Mouse (Mus musculus): ENCODE measurements around the gene Rere.
"Not testable (repeated sequence)": the region's sequence is repeated elsewhere in the genome, so short reads cannot be mapped to it uniquely, and the experiment has no call there.

The Rere gene

GRCm38 (mm10) chr4:150460451-150460850 lies 179.0 kb downstream of the Rere start:
- DNase-seq (ENCODE audit: low read depth, low spot score) = no peak

DNA sequence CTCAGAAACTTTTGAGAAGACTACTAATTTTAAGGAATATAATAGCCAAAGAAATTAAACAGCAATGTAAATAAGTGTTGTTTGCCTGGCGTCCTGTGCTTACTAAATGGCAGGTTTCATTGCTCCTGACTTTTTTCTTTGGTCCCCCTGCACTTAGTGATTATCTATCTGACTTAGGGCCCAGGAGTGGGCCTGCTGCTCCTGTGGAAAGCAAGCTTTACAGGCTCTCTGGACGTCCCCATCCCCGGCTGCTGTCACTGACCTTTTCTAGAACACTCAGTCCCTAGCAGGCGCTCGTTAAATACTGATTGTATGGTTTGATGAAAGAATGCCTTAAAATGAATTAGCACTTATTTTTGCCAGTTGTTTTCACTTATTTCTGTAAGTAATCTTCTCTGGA lies 179.6 kb downstream of the Rere start:
- no peak for DNase-seq (ENCODE audit: low read depth, low spot score)

- DNase-seq (ENCODE audit: low read depth, low spot score) = no peak
Observed at GRCm38 (mm10) chr4:150461427-150462189, 180.2 kb downstream of the Rere start.

GRCm38 (mm10) chr4:150462367-150462766 lies 180.9 kb downstream of the Rere start:
- DNase-seq (ENCODE audit: low read depth, low spot score) = no peak

DNA sequence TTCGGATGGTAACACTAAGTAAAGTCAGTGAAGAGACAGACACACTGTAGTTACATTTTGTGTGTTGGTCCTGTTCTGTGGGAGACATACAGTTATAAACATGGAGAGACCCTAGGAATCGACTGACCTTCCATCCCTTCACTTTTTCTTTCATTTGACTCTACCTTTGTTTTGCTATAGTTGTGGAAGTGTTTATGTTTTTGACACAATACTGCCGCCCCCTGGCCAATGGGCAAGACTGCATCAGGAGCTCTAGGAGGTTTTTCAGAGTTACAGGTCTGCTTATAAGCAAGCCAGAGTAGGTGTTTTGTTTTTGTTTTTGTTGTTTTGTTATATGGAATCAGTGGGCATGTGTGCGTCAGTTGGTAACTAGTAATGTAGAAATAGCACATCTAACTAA lies 184.3 kb downstream of the Rere start:
- DNase-seq (ENCODE audit: low read depth, low spot score) = peak; percentile 74

GRCm38 (mm10) chr4:150469274-150469673 lies 187.8 kb downstream of the Rere start:
- no peak for DNase-seq (ENCODE audit: low read depth, low spot score)

- no peak for DNase-seq (ENCODE audit: low read depth, low spot score)
Observed at GRCm38 (mm10) chr4:150470674-150471328, 189.4 kb downstream of the Rere start.

DNA sequence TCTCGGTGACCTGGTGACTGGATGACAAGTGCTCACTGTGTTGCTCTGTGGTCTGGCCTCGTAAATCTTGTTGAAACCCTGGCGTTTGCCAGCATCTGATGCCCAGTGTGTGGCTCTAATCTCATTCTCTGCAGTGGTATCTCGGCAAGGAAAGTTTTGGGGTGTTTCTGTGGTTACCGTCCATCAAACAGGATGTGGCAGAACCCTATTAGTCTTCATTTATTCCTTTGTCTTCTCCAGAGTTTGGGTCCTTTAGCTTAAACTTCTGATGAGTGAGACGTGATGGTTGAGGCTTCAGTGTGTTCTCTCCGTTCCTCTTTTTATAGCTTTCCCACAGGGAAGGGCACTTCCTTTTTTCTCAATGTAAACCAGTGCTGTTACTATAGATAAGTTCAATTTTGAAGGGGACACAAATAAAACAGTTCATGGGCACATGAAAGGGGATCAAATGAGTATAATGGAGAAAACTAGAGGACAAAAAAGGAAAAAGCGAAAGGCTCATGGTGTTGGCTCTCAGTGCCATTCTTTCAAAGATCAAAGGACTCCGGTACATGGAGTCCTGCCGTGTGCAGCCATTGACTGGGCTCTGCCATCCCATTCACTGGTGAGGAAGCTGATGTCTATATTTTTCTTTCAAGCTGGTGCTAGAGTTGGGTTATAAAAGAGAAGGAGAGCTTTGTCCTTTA lies 191.4 kb downstream of the Rere start:
- DNase-seq (ENCODE audit: low read depth, low spot score) = no peak

DNA sequence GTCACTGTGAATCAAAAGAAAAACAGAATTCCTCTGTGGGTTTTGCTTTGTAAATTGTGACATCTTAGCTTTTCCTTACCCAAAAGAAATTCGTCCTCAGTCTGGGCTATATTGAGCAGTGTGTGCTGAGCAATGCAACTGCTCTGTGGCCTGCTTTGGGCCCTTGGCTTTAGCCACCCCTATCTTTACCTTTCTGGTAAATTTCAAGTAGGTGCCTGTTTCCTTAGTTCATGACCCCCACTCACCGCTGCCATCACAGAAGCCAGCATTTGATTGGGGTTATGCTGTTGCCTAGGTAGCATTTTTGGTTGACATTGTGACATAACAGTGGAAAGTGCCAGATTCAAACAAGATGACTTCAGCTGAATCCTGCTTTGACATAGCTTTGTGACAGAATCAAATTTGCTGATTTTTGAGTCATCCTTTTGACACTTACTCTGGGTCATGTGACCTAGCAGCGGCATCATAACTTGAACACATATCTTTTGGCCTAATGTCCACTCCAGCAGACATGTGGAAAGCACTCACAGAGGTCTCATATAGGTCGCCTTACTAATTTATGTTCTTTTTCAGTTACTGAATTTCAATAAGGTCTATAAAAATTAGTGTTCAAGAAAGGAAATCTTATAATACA lies 192.1 kb downstream of the Rere start:
- no peak for DNase-seq (ENCODE audit: low read depth, low spot score)

GRCm38 (mm10) chr4:150474086-150474485 lies 192.6 kb downstream of the Rere start:
- no peak for DNase-seq (ENCODE audit: low read depth, low spot score)

GRCm38 (mm10) chr4:150476258-150476657 lies 194.8 kb downstream of the Rere start:
- peak; percentile 44 for DNase-seq (ENCODE audit: low read depth, low spot score)

GRCm38 (mm10) chr4:150478006-150478405 lies 196.6 kb downstream of the Rere start:
- no peak for DNase-seq (ENCODE audit: low read depth, low spot score)

DNA sequence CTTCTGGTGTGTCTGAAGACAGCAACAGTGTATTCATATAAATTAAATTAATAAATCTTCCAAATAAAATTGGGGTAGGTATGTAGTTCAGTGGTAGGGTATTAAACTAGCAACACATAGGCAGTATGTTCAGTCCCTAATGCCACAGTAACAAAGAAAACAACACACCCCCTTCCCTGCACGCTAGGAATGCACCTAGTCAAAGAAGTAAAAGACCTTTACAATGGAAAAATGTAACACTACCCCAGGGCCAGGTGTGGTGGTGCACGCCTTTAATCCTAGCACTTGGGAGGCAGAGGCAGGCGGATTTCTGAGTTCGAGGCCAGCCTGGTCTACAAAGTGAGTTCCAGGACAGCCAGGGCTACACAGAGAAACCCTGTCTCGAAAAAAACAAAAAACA lies 201.6 kb downstream of the Rere start:
- DNase-seq (ENCODE audit: low read depth, low spot score) = not testable (repeated sequence)

- DNase-seq (ENCODE audit: low read depth, low spot score) = peak; percentile 85
Observed at GRCm38 (mm10) chr4:150486097-150486496, 204.7 kb downstream of the Rere start.

DNA sequence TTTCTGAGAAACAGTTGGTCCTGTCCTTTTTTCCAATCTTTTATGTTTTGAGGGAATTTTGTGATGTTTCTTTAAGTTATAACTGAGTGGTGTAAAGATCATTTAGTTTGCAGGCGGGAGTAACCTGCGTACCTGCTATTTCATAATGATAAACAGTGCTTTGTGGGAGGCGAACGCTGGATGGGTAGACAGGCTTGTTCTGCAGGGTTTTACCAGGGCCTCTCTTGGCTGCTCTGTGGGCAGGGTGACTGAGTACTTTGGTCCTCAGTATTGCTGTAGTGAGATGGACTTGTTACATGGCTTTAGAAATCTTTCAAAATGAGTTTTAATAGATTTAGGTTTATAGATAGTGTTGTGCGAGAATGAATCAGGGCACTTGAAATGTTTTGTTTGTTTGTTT lies 205.7 kb downstream of the Rere start:
- no peak for DNase-seq (ENCODE audit: low read depth, low spot score)

DNA sequence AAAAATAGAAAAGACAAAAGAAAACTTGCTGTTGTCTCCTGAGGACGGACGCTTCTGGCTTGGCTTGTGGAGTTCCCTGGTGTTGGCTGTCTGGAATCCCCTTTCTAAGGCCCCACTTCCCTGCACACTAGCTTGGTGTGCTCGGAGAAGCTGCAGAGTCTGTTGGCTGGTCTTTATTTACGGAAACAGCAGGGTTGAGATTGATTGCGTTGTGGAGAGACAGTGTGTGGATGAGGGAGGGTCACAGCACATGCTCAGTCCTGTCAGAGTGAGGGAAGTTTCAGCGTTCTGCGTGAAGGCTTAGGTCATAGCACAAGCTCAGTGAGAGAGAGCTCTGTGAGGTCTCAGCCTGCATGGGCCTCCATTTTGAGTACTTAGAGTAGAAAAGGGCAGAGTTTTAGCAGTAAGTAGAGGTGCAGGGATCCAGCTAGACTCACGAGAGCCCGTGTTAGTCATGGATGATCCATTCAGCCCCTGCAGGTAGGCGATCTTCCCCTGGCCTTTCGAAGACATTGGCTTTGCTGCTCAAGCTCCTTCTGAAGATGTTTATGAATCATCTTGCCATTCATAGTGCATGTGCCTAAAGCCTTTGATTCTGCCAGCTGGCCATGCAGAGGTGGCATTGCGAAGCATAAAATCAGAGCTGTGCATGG lies 206.8 kb downstream of the Rere start:
- no peak for DNase-seq (ENCODE audit: low read depth, low spot score)

DNA sequence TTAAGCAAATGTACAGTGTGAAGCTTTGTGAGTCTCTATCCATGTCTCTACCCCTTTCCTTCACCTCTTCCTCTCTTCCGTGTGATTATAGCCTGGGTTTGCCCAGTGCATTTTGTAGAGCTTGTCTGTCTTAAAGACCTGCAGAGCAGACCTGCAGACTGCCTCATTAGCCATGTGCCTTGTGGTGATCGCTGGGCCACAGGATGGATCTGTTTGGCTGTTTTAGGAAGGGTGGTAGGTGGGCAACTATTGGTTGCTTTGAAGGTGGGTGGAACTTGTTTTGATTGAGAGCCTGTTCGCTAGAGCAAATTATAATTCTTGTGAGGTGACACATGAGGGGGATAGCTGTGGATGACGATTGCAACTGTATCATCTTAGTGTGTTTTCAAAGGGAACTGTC lies 207.3 kb downstream of the Rere start:
- DNase-seq (ENCODE audit: low read depth, low spot score) = no peak

- DNase-seq (ENCODE audit: low read depth, low spot score) = no peak
Observed at GRCm38 (mm10) chr4:150490050-150490449, 208.6 kb downstream of the Rere start.

DNA sequence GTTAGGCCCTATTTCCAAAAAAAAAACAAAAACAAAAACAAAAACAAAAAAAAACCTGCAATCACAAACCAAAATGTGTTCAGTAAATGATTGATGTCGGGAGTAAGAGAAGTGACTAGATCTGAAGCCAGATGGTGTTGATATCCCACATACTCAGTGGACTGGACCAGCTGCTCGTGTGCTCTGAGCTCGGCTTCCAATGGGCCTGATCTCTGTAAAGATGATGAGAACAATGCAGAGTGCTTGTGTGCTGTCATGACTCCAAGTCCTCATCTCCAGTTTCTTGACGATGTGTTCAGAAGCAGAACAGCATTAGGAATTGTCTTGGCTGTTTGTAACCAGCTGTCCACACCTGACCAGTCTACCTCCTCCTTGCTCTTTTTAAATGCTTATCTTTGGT lies 210.3 kb downstream of the Rere start:
- no peak for DNase-seq (ENCODE audit: low read depth, low spot score)

- DNase-seq (ENCODE audit: low read depth, low spot score) = no peak
Observed at GRCm38 (mm10) chr4:150493258-150493937, 212.0 kb downstream of the Rere start.

DNA sequence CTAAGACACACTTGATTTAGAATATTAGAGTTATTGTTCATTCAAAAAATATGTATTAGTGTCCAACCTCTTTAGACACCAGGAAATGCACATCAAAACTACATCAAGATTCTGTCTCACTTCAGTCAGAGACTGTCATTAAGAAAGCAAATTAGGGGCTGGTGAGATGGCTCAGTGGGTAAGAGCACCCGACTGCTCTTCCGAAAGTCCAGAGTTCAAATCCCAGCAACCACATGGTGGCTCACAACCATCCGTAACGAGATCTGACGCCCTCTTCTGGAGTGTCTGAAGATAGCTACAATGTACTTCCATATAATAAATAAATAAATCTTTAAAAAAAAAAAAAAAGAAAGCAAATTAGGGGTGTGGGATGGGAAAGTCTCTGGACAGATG lies 212.5 kb downstream of the Rere start:
- not testable (repeated sequence) for DNase-seq (ENCODE audit: low read depth, low spot score)
